Mouse (Mus musculus): Measurements from ENCODE around the gene Arpc1b. TPM values are rescaled to one million over a fixed set of nuclear protein-coding genes. Genes with fewer than 3 reads are reported as not detected.

The Arpc1b gene
- total RNA-seq (2014; fragmentation: Nextera tagmentation) (226 and 347 TPM in 2 replicates), total RNA-seq (2017) (230 and 290 TPM in 2 replicates), polyA plus RNA-seq (2012) (2,252 and 2,780 TPM in 2 replicates)

GRCm38 (mm10) chr5:145114071-145114605 is at the start of gene Arpc1b:
TSS of gene Arpc1b (plus strand) at chr5:145114215.
- ATAC-seq (ENCODE audit: extremely low read depth, insufficient number of reproducible peaks, low FRiP score, poor library complexity, severe bottlenecking) (peak; percentile 31), DNase-seq (ENCODE audit: low spot score) (peak; percentile 77)
- Histone ChIP-seq H3K9me3 (replicated peaks) (peaks cover 7% of the 10 kb centered on the region), H3K4me1 (ENCODE audit: insufficient read depth, low read depth, low read length) (peaks cover 80% of the 10 kb centered on the region), H3K36me3 (replicated peaks) (peaks cover 62% of the 10 kb centered on the region), H3K4me3 (ENCODE audit: low read depth, low read length) (peak within 1 kb of the TSS; percentile 90), H3K27me3 (ENCODE audit: insufficient read depth, low read length) (no peaks in the 10 kb centered on the region)
- TF ChIP-seq CTCF (IDR thresholded peaks at IDR 0.05; ENCODE audit: low read depth, low read length) (no peak), GATA1 (IDR thresholded peaks at IDR 0.05; ENCODE audit: borderline replicate concordance, low read length) (no peak), TAL1 (conservative IDR thresholded peaks at IDR 0.05; ENCODE audit: low read depth, low read length) (no peak), POLR2AphosphoS5 (IDR thresholded peaks at IDR 0.05; ENCODE audit: insufficient replicate concordance, low read depth, low read length) (no peak), GATA2 (IDR thresholded peaks at IDR 0.05; ENCODE audit: borderline replicate concordance, low read depth, low read length) (no peak)

DNA sequence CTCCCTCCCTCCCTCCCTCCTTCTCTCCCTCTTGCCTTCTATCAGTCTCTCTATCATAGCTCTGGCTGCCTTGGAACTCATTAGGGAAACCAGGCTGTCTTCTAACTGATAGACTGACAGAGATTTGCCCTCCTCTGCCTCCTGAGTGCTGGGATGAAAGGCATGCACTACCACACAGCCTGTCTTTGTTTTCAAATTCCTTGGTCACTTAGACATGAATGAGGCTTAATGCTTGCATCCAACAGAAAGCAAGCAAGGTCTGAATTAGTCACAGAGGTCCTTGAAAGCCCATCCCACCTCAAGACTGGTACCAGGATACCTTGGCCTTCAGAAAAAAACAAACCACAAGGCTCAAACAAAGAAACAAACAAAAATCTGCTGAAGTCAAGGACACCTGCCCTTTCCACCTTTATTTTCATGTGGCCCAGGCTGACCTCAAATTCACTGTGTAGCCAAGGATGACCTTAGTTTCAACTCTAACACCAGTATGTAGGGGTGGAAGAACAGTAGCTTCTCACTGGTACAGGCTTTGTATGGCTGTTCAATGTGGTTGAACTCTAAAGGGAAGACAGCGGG is 49.2 kb upstream of the Arpc1b start:
- Histone ChIP-seq H3K36me3 (replicated peaks) (no peaks in the 10 kb centered on the region), H3K4me1 (ENCODE audit: insufficient read depth, low read depth, low read length) (no peaks in the 10 kb centered on the region), H3K9me3 (replicated peaks) (no peaks in the 10 kb centered on the region), H3K27me3 (ENCODE audit: insufficient read depth, low read length) (no peaks in the 10 kb centered on the region; the same call in 1 of the 2 replicates), H3K4me3 (ENCODE audit: low read depth, low read length) (no peak overlapping the region)
- TF ChIP-seq TAL1 (conservative IDR thresholded peaks at IDR 0.05; ENCODE audit: low read depth, low read length), result no peak
- TF ChIP-seq GATA1 (IDR thresholded peaks at IDR 0.05; ENCODE audit: borderline replicate concordance, low read length), result no peak
- no peak for TF ChIP-seq GATA2 (IDR thresholded peaks at IDR 0.05; ENCODE audit: borderline replicate concordance, low read depth, low read length)
- TF ChIP-seq POLR2AphosphoS5 (IDR thresholded peaks at IDR 0.05; ENCODE audit: insufficient replicate concordance, low read depth, low read length), result no peak
- no peak for TF ChIP-seq CTCF (IDR thresholded peaks at IDR 0.05; ENCODE audit: low read depth, low read length)
- no peak for DNase-seq (ENCODE audit: low spot score)
- ATAC-seq (ENCODE audit: extremely low read depth, insufficient number of reproducible peaks, low FRiP score, poor library complexity, severe bottlenecking), result no peak

GRCm38 (mm10) chr5:145068863-145069262 is 45.2 kb upstream of the Arpc1b start:
- H3K9me3 ChIP-seq (replicated peaks), result no peaks in the 10 kb centered on the region
- no peaks in the 10 kb centered on the region for H3K4me1 ChIP-seq (ENCODE audit: insufficient read depth, low read depth, low read length)
- DNase-seq (ENCODE audit: low spot score) (no peak), ATAC-seq (ENCODE audit: extremely low read depth, insufficient number of reproducible peaks, low FRiP score, poor library complexity, severe bottlenecking) (no peak)
- peaks cover 4% of the 10 kb centered on the region for H3K27me3 ChIP-seq (ENCODE audit: insufficient read depth, low read length)
- no peak overlapping the region for H3K4me3 ChIP-seq (ENCODE audit: low read depth, low read length)
- TF ChIP-seq CTCF (IDR thresholded peaks at IDR 0.05; ENCODE audit: low read depth, low read length) (no peak), GATA2 (IDR thresholded peaks at IDR 0.05; ENCODE audit: borderline replicate concordance, low read depth, low read length) (no peak), GATA1 (IDR thresholded peaks at IDR 0.05; ENCODE audit: borderline replicate concordance, low read length) (no peak), POLR2AphosphoS5 (IDR thresholded peaks at IDR 0.05; ENCODE audit: insufficient replicate concordance, low read depth, low read length) (no peak), TAL1 (conservative IDR thresholded peaks at IDR 0.05; ENCODE audit: low read depth, low read length) (no peak)
- no peaks in the 10 kb centered on the region for H3K36me3 ChIP-seq (replicated peaks)

DNA sequence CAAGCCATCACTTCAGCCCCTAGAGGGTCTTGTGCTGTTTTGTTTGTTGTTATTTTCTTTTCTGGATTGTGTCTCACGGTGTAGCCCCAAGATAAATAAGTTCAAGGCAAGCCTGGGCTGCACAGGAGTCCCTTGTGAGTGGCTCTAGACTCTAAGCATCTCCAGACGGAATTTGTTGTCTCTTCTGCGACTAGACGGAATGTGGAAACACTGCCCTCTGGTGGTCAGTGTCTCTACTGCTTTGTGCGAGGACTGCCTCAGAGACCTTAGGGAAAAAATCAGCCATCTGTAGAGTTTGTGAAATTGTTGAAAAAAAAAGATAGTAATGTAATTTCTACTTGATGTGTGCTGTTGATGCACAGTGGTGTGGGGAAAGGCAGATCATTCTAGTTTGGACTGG is 44.3 kb upstream of the Arpc1b start:
- H3K36me3 ChIP-seq (replicated peaks), result no peaks in the 10 kb centered on the region
- ATAC-seq (ENCODE audit: extremely low read depth, insufficient number of reproducible peaks, low FRiP score, poor library complexity, severe bottlenecking), result peak; percentile 57; the same call in 1 of the 2 replicates
- peaks cover 4% of the 10 kb centered on the region for H3K27me3 ChIP-seq (ENCODE audit: insufficient read depth, low read length)
- H3K9me3 ChIP-seq (replicated peaks), result no peaks in the 10 kb centered on the region
- DNase-seq (ENCODE audit: low spot score), result no peak
- H3K4me1 ChIP-seq (ENCODE audit: insufficient read depth, low read depth, low read length), result no peaks in the 10 kb centered on the region
- no peak overlapping the region for H3K4me3 ChIP-seq (ENCODE audit: low read depth, low read length)
- TF ChIP-seq POLR2AphosphoS5 (IDR thresholded peaks at IDR 0.05; ENCODE audit: insufficient replicate concordance, low read depth, low read length) (no peak), GATA1 (IDR thresholded peaks at IDR 0.05; ENCODE audit: borderline replicate concordance, low read length) (no peak), CTCF (IDR thresholded peaks at IDR 0.05; ENCODE audit: low read depth, low read length) (peak; percentile 72)

- Histone ChIP-seq H3K4me3 (ENCODE audit: low read depth, low read length) (no peak overlapping the region), H3K9me3 (replicated peaks) (no peaks in the 10 kb centered on the region), H3K27me3 (ENCODE audit: insufficient read depth, low read length) (peaks cover 4% of the 10 kb centered on the region), H3K4me1 (ENCODE audit: insufficient read depth, low read depth, low read length) (no peaks in the 10 kb centered on the region), H3K36me3 (replicated peaks) (no peaks in the 10 kb centered on the region)
- ATAC-seq (ENCODE audit: extremely low read depth, insufficient number of reproducible peaks, low FRiP score, poor library complexity, severe bottlenecking) (no peak), DNase-seq (ENCODE audit: low spot score) (no peak)
- TF ChIP-seq CTCF (IDR thresholded peaks at IDR 0.05; ENCODE audit: low read depth, low read length) (peak; percentile 12; the same call in 1 of the 2 replicates), GATA2 (IDR thresholded peaks at IDR 0.05; ENCODE audit: borderline replicate concordance, low read depth, low read length) (no peak)
These were observed 42.7 kb upstream of the Arpc1b start for GRCm38 (mm10) chr5:145071342-145071741.

DNA sequence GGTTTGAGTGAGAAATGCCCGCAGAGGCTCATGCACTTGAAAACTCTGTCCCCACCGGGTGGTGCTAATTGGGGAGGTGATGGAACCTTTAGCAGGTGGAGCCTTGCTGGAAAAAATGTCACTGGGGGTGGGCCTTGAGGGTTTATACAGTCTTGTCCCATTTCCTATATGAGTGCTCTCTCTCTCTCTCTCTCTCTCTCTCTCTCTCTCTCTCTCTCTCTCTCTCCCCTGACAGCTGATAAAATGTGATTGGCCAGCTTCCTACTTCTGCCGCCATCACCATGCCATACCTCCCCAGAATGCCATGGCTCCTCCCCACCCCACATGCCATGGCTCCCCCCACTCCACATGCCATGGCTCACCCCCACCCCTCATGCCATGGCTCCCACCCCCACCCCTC is 38.9 kb upstream of the Arpc1b start:
- TF ChIP-seq TAL1 (conservative IDR thresholded peaks at IDR 0.05; ENCODE audit: low read depth, low read length) (no peak), POLR2AphosphoS5 (IDR thresholded peaks at IDR 0.05; ENCODE audit: insufficient replicate concordance, low read depth, low read length) (no peak), GATA1 (IDR thresholded peaks at IDR 0.05; ENCODE audit: borderline replicate concordance, low read length) (no peak), GATA2 (IDR thresholded peaks at IDR 0.05; ENCODE audit: borderline replicate concordance, low read depth, low read length) (no peak), CTCF (IDR thresholded peaks at IDR 0.05; ENCODE audit: low read depth, low read length) (no peak)
- Histone ChIP-seq H3K27me3 (ENCODE audit: insufficient read depth, low read length) (peaks cover 17% of the 10 kb centered on the region), H3K4me3 (ENCODE audit: low read depth, low read length) (no peak overlapping the region), H3K36me3 (replicated peaks) (no peaks in the 10 kb centered on the region), H3K4me1 (ENCODE audit: insufficient read depth, low read depth, low read length) (no peaks in the 10 kb centered on the region), H3K9me3 (replicated peaks) (no peaks in the 10 kb centered on the region)
- ATAC-seq (ENCODE audit: extremely low read depth, insufficient number of reproducible peaks, low FRiP score, poor library complexity, severe bottlenecking), result no peak
- DNase-seq (ENCODE audit: low spot score), result no peak

All from G1E (cell line).